ENCODE assay signal across 8 mouse cellular contexts in the genomic region with DNA sequence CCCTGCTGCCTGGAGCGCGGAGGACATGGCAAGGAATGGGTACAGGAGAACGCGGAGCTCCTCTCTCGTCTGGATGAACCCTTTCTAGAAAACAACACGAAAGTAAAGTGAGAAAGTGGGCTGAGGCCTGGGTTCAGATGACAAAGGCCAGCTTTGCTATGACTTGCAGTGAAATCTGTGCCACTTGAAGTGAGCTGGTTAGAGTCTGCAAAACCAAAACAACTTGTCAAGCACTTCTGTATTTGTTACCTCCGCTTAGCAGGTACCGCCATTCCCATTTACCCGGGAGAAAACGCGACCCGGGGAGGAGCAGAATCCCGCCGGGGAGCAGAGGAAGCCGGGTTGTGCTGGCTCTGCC. TPM values are rescaled to one million over a fixed set of nuclear protein-coding genes. Genes with fewer than 3 reads are reported as not detected.
A peak's percentile ranks its signal among the peaks of the same experiment; 100 is the strongest.
DNase-seq lines count a peak whose midpoint lies in the region; ATAC-seq and TF ChIP-seq lines count a peak whose summit lies in the region.

No protein-coding gene starts in this region.

- peak overlapping the region; percentile 78 for H3K4me2 ChIP-seq in heart, embryonic 16.5 days (ENCODE audit: low read depth, low read length)
- peak overlapping the region; percentile 92 for H3K4me2 ChIP-seq in hindbrain, embryonic 13.5 days
- peak overlapping the region; percentile 96 for H3K4me2 ChIP-seq in midbrain, embryonic 13.5 days (replicated peaks)

- DNase-seq in heart, adult 8-10 months (ENCODE audit: low spot score), result no peak
- DNase-seq in spleen, adult 18-20 months, result no peak
- no peak for DNase-seq in frontal cortex, postnatal 36 days (ENCODE audit: low spot score in 2 of 2)
- DNase-seq in left cerebral cortex, adult 18-20 months (ENCODE audit: low spot score in 2 of 2), result no peak

- H3K9me3 ChIP-seq in heart, embryonic 16.5 days (replicated peaks; ENCODE audit: control insufficient read depth, low read length), result no peaks in the 10 kb centered on the region
- H3K9me3 ChIP-seq in hindbrain, embryonic 13.5 days, result no peaks in the 10 kb centered on the region
- H3K9me3 ChIP-seq in midbrain, embryonic 13.5 days, result no peaks in the 10 kb centered on the region

- 5% methylated on average over 15 of the region's 15 CpGs for WGBS in heart, embryonic 16.5 days
- WGBS in hindbrain, embryonic 13.5 days, result 6% methylated on average over 15 of the region's 15 CpGs
- 6% methylated on average over 15 of the region's 15 CpGs for WGBS in midbrain, embryonic 13.5 days

- peak overlapping the region; percentile 62 for H3K9ac ChIP-seq in heart, embryonic 16.5 days (ENCODE audit: low read length)
- peak overlapping the region; percentile 79 for H3K9ac ChIP-seq in hindbrain, embryonic 13.5 days
- H3K9ac ChIP-seq in midbrain, embryonic 13.5 days (replicated peaks), result peak overlapping the region; percentile 76

- TF ChIP-seq CTCF in bone marrow macrophage, adult 2 months (IDR thresholded peaks at IDR 0.05; ENCODE audit: low read depth, low read length), result no peak

- H3K4me1 ChIP-seq in heart, embryonic 16.5 days (ENCODE audit: control insufficient read depth, insufficient read depth, low read length), result peaks cover 9% of the 10 kb centered on the region; the same call in 1 of the 2 replicates
- no peaks in the 10 kb centered on the region for H3K4me1 ChIP-seq in bone marrow macrophage, adult 2 months (ENCODE audit: control insufficient read depth, insufficient read depth, low read length)
- peaks cover 18% of the 10 kb centered on the region for H3K4me1 ChIP-seq in hindbrain, embryonic 13.5 days (replicated peaks)
- peaks cover 21% of the 10 kb centered on the region for H3K4me1 ChIP-seq in midbrain, embryonic 13.5 days (replicated peaks)

- no peak for TF ChIP-seq POLR2A in bone marrow macrophage, adult 2 months (IDR thresholded peaks at IDR 0.05; ENCODE audit: borderline replicate concordance, low read depth, low read length)

- no peaks in the 10 kb centered on the region for H3K36me3 ChIP-seq in heart, embryonic 16.5 days (ENCODE audit: control insufficient read depth, insufficient read depth)
- H3K36me3 ChIP-seq in hindbrain, embryonic 13.5 days, result no peaks in the 10 kb centered on the region
- no peaks in the 10 kb centered on the region for H3K36me3 ChIP-seq in midbrain, embryonic 13.5 days

- H3K4me3 ChIP-seq in heart, embryonic 16.5 days (ENCODE audit: low read length), result peak overlapping the region; percentile 66
- H3K4me3 ChIP-seq in bone marrow macrophage, adult 2 months (ENCODE audit: insufficient read depth, low read length), result peak overlapping the region; percentile 55
- peak overlapping the region; percentile 67 for H3K4me3 ChIP-seq in hindbrain, embryonic 13.5 days
- H3K4me3 ChIP-seq in midbrain, embryonic 13.5 days (replicated peaks), result peak overlapping the region; percentile 61

- no peak for ATAC-seq in heart, embryonic 16.5 days (replicated peaks; ENCODE audit: extremely low read depth, insufficient read depth, low FRiP score)
- ATAC-seq in hindbrain, embryonic 13.5 days (ENCODE audit: low FRiP score), result no peak
- ATAC-seq in midbrain, embryonic 13.5 days, result no peak

- no peak overlapping the region for H3K27ac ChIP-seq in heart, embryonic 16.5 days (ENCODE audit: low read length)
- no peak overlapping the region for H3K27ac ChIP-seq in bone marrow macrophage, adult 2 months (ENCODE audit: insufficient read depth, low read depth, low read length)
- no peak overlapping the region for H3K27ac ChIP-seq in hindbrain, embryonic 13.5 days
- no peak overlapping the region for H3K27ac ChIP-seq in midbrain, embryonic 13.5 days

- peaks cover 58% of the 10 kb centered on the region for H3K27me3 ChIP-seq in heart, embryonic 16.5 days (ENCODE audit: control insufficient read depth, insufficient read depth, low read length)
- peaks cover 65% of the 10 kb centered on the region for H3K27me3 ChIP-seq in hindbrain, embryonic 13.5 days
- H3K27me3 ChIP-seq in midbrain, embryonic 13.5 days, result peaks cover 67% of the 10 kb centered on the region

RNA-seq across cellular contexts. Expression of a gene that starts 0.4 kb away (rescaled TPM):
- polyA plus RNA-seq in heart, embryonic 16.5 days (2015; fragmentation: Nextera tagmentation; extraction: Ambion mirVana), result 0.16 and 0.47 TPM in 2 replicates
- under 1 TPM in 2 of 4 experiments, not detected in 2; 0.19 to 0.28 TPM for total RNA-seq in heart, adult 8-10 months (2022)
- polyA plus RNA-seq in bone marrow macrophage, adult 2 months (2012; ENCODE audit: insufficient read depth, insufficient read length, missing spikeins), result not detected in 2 replicates
- polyA plus RNA-seq in hindbrain, embryonic 13.5 days (2015; fragmentation: Nextera tagmentation; extraction: Ambion mirVana), result 1.7 and 1.8 TPM in 2 replicates
- 1.0 and 1.5 TPM in 2 replicates for polyA plus RNA-seq in midbrain, embryonic 13.5 days (2015; fragmentation: Nextera tagmentation; extraction: Ambion mirVana)
- under 1 TPM; 0.93 to 0.94 TPM for total RNA-seq in left cerebral cortex, adult 18-20 months (2021)
